Comparison of ENCODE assay signal across 8 mouse cellular contexts in genomic region chr7:4925441-4926381, GRCm38 (mm10). TPM values are rescaled to one million over a fixed set of nuclear protein-coding genes. Genes with fewer than 3 reads are reported as not detected.
DNase-seq lines count a peak whose midpoint lies in the region; ATAC-seq lines count a peak whose summit lies in the region.

TSS of gene Ssc5d (plus strand) at chr7:4925785.

- no peaks in the 10 kb centered on the region for H3K9me3 ChIP-seq in intestine, embryonic 15.5 days
- no peaks in the 10 kb centered on the region for H3K9me3 ChIP-seq in midbrain, embryonic 15.5 days

- peaks cover 6% of the 10 kb centered on the region; the same call in 1 of the 2 replicates for H3K36me3 ChIP-seq in intestine, embryonic 15.5 days
- H3K36me3 ChIP-seq in midbrain, embryonic 15.5 days (replicated peaks), result 0 out of 2 replicates have a peak, but pooled peaks cover under 1% of the 10 kb centered on the region

- peak within 1 kb of the TSS; percentile 94 for H3K27ac ChIP-seq in intestine, embryonic 15.5 days
- H3K27ac ChIP-seq in midbrain, embryonic 15.5 days, result peak within 1 kb of the TSS; percentile 99

- ATAC-seq in intestine, embryonic 15.5 days, result peak; percentile 52
- ATAC-seq in midbrain, embryonic 15.5 days (replicated peaks), result no peak
- ATAC-seq in frontal cortex, adult (ENCODE audit: low TSS enrichment), result no peak

- H3K4me1 ChIP-seq in intestine, embryonic 15.5 days (replicated peaks), result peaks cover 46% of the 10 kb centered on the region
- peaks cover 54% of the 10 kb centered on the region for H3K4me1 ChIP-seq in midbrain, embryonic 15.5 days

- peak within 1 kb of the TSS; percentile 20; the same call in 1 of the 2 replicates for H3K9ac ChIP-seq in intestine, embryonic 15.5 days
- no peak within 1 kb of the TSS for H3K9ac ChIP-seq in midbrain, embryonic 15.5 days

- DNase-seq in frontal cortex, adult 2 months (ENCODE audit: extremely low spot score in 1 of 2, low spot score in 1 of 2), result no peak
- DNase-seq in frontal cortex, postnatal 25 days (ENCODE audit: low spot score in 2 of 2), result no peak
- DNase-seq in embryo, embryonic 10 days (ENCODE audit: low spot score), result peak; percentile 68
- DNase-seq in gastrocnemius, postnatal 4 days (ENCODE audit: low spot score in 2 of 2), result peak in 1 of 2 experiments; percentile 82
- no peak for DNase-seq in adrenal gland, adult (ENCODE audit: inconsistent age in 2 of 2, low spot score in 1 of 2)

- no peaks in the 10 kb centered on the region for H3K27me3 ChIP-seq in intestine, embryonic 15.5 days (replicated peaks)
- no peaks in the 10 kb centered on the region for H3K27me3 ChIP-seq in midbrain, embryonic 15.5 days (replicated peaks)

- H3K4me2 ChIP-seq in intestine, embryonic 15.5 days (replicated peaks), result peak within 1 kb of the TSS; percentile 67
- H3K4me2 ChIP-seq in midbrain, embryonic 15.5 days, result peak within 1 kb of the TSS; percentile 79

- no peak within 1 kb of the TSS for H3K4me3 ChIP-seq in intestine, embryonic 15.5 days (replicated peaks)
- H3K4me3 ChIP-seq in midbrain, embryonic 15.5 days, result no peak within 1 kb of the TSS

- WGBS in intestine, embryonic 15.5 days, result 17% methylated on average over 6 of the region's 6 CpGs
- WGBS in midbrain, embryonic 15.5 days, result 4% methylated on average over 6 of the region's 6 CpGs

RNA-seq across cellular contexts. Expression of gene Ssc5d, which starts in this region (rescaled TPM):
- polyA plus RNA-seq in frontal cortex, adult 2 months (2012; rRNA removed), result 11.1 and 12.5 TPM in 2 replicates
- total RNA-seq in gastrocnemius, postnatal 4 days (2021), result 10 to 100 TPM; 67.3 to 73.3 TPM
- polyA plus RNA-seq in intestine, embryonic 15.5 days (2015; fragmentation: Nextera tagmentation; extraction: Ambion mirVana), result 2.7 and 3.5 TPM in 2 replicates
- polyA plus RNA-seq in midbrain, embryonic 15.5 days (2015; fragmentation: Nextera tagmentation; extraction: Ambion mirVana), result 1.0 and 1.4 TPM in 2 replicates
